Mouse (Mus musculus) liver, embryonic 14.5 days (tissue): ENCODE measurements around the gene Pitpnm1. TPM values are rescaled to one million over a fixed set of nuclear protein-coding genes. Genes with fewer than 3 reads are reported as not detected.

Experiments
- ATAC-seq: fragments of 200-750 bp; cut with Nextera tagmentation; 2 replicates; pipeline ENCODE4 v1.8.0; 2017; ENCODE audit warnings: moderate number of reproducible peaks, mild to moderate bottlenecking, moderate library complexity; ENCODE audit not compliant: insufficient read depth
- DNase-seq, 3 experiments: peaks; one replicate each; pipeline ENCODE4 v3.0.0-alpha.2; 2012 to 2013; ENCODE audit warnings: low read depth in 3 of 3, low spot score in 3 of 3
- H3K27ac ChIP-seq: fragments of 300-500 bp; sonication (generic); 2 replicates; pipeline ENCODE4 v1.5.1; 2014; ENCODE audit warnings: moderate library complexity, mild to moderate bottlenecking, control low read depth, inconsistent platforms
- H3K27me3 ChIP-seq: fragments of 300-500 bp; sonication (generic); 2 replicates; pipeline ENCODE4 v1.6.1; 2014; ENCODE audit warnings: mild to moderate bottlenecking, low read length, moderate library complexity; ENCODE audit not compliant: control insufficient read depth, insufficient read depth
- H3K36me3 ChIP-seq: fragments of 300-500 bp; sonication (generic); replicated peaks from 2 replicates; pipeline ENCODE4 v1.6.1; 2014; ENCODE audit warnings: low read depth; ENCODE audit not compliant: control insufficient read depth, insufficient read depth
- H3K4me1 ChIP-seq, 2 experiments: fragments of 200-500 bp in 1 of 2; fragments of 300-500 bp in 1 of 2; sonication (generic) in 1 of 2; replicated peaks; 2 replicates each; pipeline ENCODE4 v1.6.1; 2012 to 2014; ENCODE audit warnings: antibody characterized with exemption in 1 of 2, inconsistent platforms in 1 of 2, low read length in 1 of 2; ENCODE audit not compliant: control insufficient read depth in 2 of 2, insufficient read depth in 2 of 2
- H3K4me2 ChIP-seq: fragments of 300-500 bp; sonication (generic); 2 replicates; pipeline ENCODE4 v1.6.1; 2014; ENCODE audit warnings: low read depth, mild to moderate bottlenecking, control low read depth, moderate library complexity
- H3K4me3 ChIP-seq, 2 experiments: fragments of 200-500 bp in 1 of 2; fragments of 300-500 bp in 1 of 2; sonication (generic) in 1 of 2; 2 replicates each; pipeline ENCODE4 v1.5.1; 2012 to 2014; ENCODE audit warnings: low read depth in 2 of 2, low read length in 2 of 2, mild to moderate bottlenecking in 2 of 2, control low read depth in 1 of 2, inconsistent platforms in 1 of 2, moderate library complexity in 1 of 2; ENCODE audit not compliant: insufficient read depth in 1 of 2
- H3K9ac ChIP-seq: fragments of 300-500 bp; sonication (generic); replicated peaks from 2 replicates; pipeline ENCODE4 v1.6.1; 2014; ENCODE audit warnings: mild to moderate bottlenecking, control low read depth, moderate library complexity
- H3K9me3 ChIP-seq: fragments of 300-500 bp; sonication (generic); 2 replicates; pipeline ENCODE4 v1.6.1; 2016; ENCODE audit warnings: low read length, mixed read lengths; ENCODE audit not compliant: control insufficient read depth
- CTCF ChIP-seq: IDR thresholded peaks from 2 replicates; pipeline ENCODE4 v1.5.1; 2016; ENCODE audit warnings: antibody characterized with exemption, low read depth, control low read depth
- EP300 ChIP-seq: IDR thresholded peaks from 2 replicates; pipeline ENCODE4 v1.6.1; 2016; ENCODE audit warnings: antibody characterized with exemption, low read depth
- WGBS: fragments of 180-500 bp; shearing (Covaris S2); extraction: QIAGEN DNeasy Blood & Tissue Kit; methylation state at CpG from one replicate; pipeline ENCODE4 v1.1.7; 2014; ENCODE audit not compliant: insufficient replicate concordance; 5-methylcytosine and 5-hydroxymethylcytosine counted together
- polyA plus RNA-seq, 2 experiments: library from polyadenylated mRNA; depleted of rRNA in 1 of 2; stranded (reverse) in 1 of 2; unstranded in 1 of 2; fragments of >200 nt; fragmentation: Nextera tagmentation in 1 of 2; extraction: Ambion mirVana in 1 of 2; gene quantifications; 2 replicates each; pipeline versions ENCODE4 v1.2.1 to v1.2.3; 2012 to 2014

The Pitpnm1 gene
- polyA plus RNA-seq, 2 experiments, result 3.4 to 7.1 TPM

- Histone ChIP-seq H3K9ac (no peak overlapping the region), H3K36me3 (no peaks in the 10 kb centered on the region), H3K4me3 (no peak overlapping the region), H3K4me1 (peaks cover 2 to 9% of the 10 kb centered on the region in 2 experiments; a peak in 1 of 4 replicates), H3K4me2 (no peak overlapping the region), H3K9me3 (no peaks in the 10 kb centered on the region), H3K27ac (peak overlapping the region; percentile 28), H3K27me3 (no peaks in the 10 kb centered on the region)
- WGBS, result 65% methylated on average over 15 of the region's 15 CpGs
- TF ChIP-seq EP300 (no peak), CTCF (no peak)
- no peak for ATAC-seq
- no peak for DNase-seq
Observed at GRCm38 (mm10) chr19:4068717-4069410, 30.9 kb upstream of the Pitpnm1 start.

- H3K4me3 ChIP-seq, result no peak overlapping the region
- DNase-seq, result no peak
- no peak for ATAC-seq
Observed at GRCm38 (mm10) chr19:4070311-4070710, 29.5 kb upstream of the Pitpnm1 start.

GRCm38 (mm10) chr19:4070756-4071155 is 29.0 kb upstream of the Pitpnm1 start:
- 42% methylated on average over 8 of the region's 8 CpGs for WGBS
- Histone ChIP-seq H3K9me3 (no peaks in the 10 kb centered on the region), H3K27ac (no peak overlapping the region), H3K27me3 (no peaks in the 10 kb centered on the region), H3K4me3 (no peak overlapping the region), H3K4me2 (no peak overlapping the region), H3K36me3 (no peaks in the 10 kb centered on the region), H3K4me1 (peaks cover 2 to 9% of the 10 kb centered on the region in 2 experiments; a peak in 1 of 4 replicates), H3K9ac (no peak overlapping the region)
- ATAC-seq, result 0 out of 2 replicates have a peak, but pooled peaks have one; percentile 23
- no peak for DNase-seq
- TF ChIP-seq CTCF (no peak), EP300 (no peak)

More at GRCm38 (mm10) chr19:4070311-4070710, 29.5 kb upstream of the Pitpnm1 start:
- peaks cover 2 to 9% of the 10 kb centered on the region in 2 experiments; a peak in 1 of 4 replicates for H3K4me1 ChIP-seq
- H3K27ac ChIP-seq, result no peak overlapping the region
- no peak overlapping the region for H3K4me2 ChIP-seq
- no peak overlapping the region for H3K9ac ChIP-seq
- no peaks in the 10 kb centered on the region for H3K36me3 ChIP-seq
- no peaks in the 10 kb centered on the region for H3K27me3 ChIP-seq
- no peak for TF ChIP-seq CTCF
- no peak for TF ChIP-seq EP300
- no peaks in the 10 kb centered on the region for H3K9me3 ChIP-seq
- 55% methylated on average over 15 of the region's 15 CpGs for WGBS

GRCm38 (mm10) chr19:4071406-4071805 is 28.4 kb upstream of the Pitpnm1 start:
- no peak overlapping the region for H3K9ac ChIP-seq
- 79% methylated on average over 6 of the region's 6 CpGs for WGBS

GRCm38 (mm10) chr19:4072706-4073424 is 26.9 kb upstream of the Pitpnm1 start:
- H3K4me3 ChIP-seq, result no peak overlapping the region
- peaks cover 0 to 6% of the 10 kb centered on the region in 2 experiments; a peak in 1 of 4 replicates for H3K4me1 ChIP-seq
- no peak overlapping the region for H3K27ac ChIP-seq
- H3K36me3 ChIP-seq, result no peaks in the 10 kb centered on the region
- ATAC-seq (no peak), DNase-seq (no peak)
- H3K4me2 ChIP-seq, result no peak overlapping the region
- 62% methylated on average over 6 of the region's 6 CpGs for WGBS
- TF ChIP-seq EP300, result no peak
- no peak for TF ChIP-seq CTCF
- H3K9me3 ChIP-seq, result no peaks in the 10 kb centered on the region
- no peaks in the 10 kb centered on the region for H3K27me3 ChIP-seq
- no peak overlapping the region for H3K9ac ChIP-seq

More at GRCm38 (mm10) chr19:4071406-4071805, 28.4 kb upstream of the Pitpnm1 start:
- Histone ChIP-seq H3K27ac (no peak overlapping the region), H3K9me3 (no peaks in the 10 kb centered on the region), H3K4me3 (no peak overlapping the region), H3K36me3 (no peaks in the 10 kb centered on the region), H3K4me2 (no peak overlapping the region), H3K27me3 (no peaks in the 10 kb centered on the region), H3K4me1 (peaks cover 2 to 9% of the 10 kb centered on the region in 2 experiments; a peak in 1 of 4 replicates)
- TF ChIP-seq EP300 (no peak), CTCF (no peak)
- ATAC-seq (no peak), DNase-seq (no peak)
